Mouse (Mus musculus) ovary, postnatal 10 days (tissue): ENCODE measurements around the gene Tmem117.

Source experiments
- DNase-seq: peaks from one replicate; pipeline ENCODE4 v3.0.0; 2022; ENCODE audit warnings: low spot score

The Tmem117 gene

DNA sequence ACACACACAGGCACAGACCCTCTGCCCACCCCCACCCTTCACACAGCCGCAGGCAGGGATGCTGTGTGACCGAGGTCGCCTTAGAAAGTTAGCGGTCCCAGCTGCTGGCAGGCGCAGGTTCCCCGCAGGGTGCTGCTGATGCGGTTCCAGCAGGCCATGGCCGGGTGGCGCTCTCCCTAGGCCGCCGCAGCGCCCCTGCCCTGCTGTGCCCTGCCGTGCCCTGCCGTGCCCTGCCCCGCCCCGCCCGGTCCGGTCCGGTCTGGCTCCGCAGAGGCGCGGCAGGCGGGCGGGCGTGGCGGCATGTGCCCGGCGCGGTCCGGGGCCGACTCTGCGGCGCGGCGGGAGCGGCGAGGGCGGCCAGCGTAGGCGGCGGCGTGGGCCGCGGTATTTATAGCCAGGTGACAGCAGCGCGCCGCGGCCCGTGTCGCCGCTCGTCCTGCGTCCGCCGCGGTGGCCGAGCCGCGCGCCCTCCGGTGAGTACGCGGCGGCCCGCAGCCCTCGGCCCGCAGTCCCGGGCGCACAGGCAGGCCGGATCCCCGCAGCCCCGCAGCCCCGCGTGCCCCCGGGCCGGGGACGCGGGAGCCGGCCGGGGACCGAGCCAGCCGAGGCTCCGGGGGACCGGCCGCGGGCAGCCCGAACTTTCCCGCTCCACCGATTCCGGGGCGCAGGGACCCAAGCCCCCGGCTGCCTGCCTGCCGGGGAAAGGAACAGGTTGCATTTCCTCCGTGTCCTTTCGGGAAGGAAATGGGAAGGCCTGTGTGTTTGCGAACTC lies at the start of gene Tmem117:
Gene Tmem117, plus strand, starts transcription at position 403 of the 772 bp plus-strand sequence.
- DNase-seq: no peak

DNA sequence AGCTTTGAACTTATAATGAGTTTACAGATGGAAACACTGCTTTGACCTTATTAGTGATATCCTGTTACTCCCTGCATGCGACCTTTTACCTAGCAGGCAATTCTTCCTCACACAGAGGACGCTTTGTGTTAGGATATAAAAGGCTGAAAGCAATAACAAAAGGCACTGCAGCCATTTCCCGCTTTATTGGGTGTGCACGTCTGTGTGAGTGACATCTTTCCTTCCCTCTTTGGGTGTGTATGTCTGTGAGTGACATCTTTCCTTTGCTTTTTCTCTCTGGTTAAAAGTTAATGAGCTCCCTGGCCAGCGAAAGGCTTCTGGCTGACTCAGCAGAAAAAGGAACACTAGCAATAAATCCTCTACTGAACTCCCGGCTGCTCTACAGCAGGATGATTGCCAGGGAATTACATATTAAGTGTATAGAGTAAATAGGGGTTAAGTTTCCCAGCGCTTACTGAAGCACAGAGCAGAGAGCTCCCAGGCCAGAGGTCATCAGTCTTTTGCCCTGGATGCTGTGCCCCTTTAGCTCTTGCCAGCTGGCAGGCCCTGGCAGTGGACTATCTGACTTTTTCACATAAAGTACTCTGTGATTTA lies 46.9 kb upstream of the Tmem117 start:
- no peak for DNase-seq

DNA sequence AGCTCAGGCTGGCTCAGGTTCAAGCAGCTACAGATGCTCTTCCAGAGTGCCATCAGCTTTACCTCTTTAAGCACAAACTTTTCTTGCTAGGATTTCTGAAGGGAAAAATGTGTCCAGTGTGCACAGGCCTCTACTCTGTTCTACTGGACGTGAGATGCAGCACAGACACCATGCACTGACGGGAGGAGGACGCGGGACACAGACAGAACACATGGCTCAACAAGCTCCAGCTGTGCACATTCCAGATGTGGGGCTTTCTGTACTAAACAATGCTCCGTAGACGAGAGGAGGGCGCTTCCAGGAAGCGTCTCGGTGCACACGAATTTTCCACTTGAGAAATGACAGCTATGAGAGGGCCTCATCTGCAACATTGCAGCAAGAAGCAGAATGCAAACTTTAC lies 45.9 kb upstream of the Tmem117 start:
- no peak for DNase-seq

DNA sequence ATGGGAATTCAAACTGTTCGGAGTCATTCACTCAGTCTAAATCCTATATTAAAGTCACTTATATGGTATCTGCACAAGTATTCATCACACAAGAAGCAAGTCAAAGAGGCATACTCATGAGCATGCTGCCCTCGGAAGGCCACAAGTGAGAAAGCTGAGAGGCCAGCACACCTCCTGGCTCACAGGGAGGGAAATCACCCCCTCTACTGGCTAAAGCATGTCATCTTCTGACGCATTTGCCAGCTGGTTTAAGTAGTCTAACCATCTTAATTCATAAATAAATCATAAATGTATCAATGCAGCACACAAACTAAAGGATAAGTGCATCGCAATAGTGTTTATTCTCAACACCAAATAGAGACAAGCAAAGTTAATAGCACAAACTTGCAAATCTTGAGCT lies 44.3 kb upstream of the Tmem117 start:
- no peak for DNase-seq

DNA sequence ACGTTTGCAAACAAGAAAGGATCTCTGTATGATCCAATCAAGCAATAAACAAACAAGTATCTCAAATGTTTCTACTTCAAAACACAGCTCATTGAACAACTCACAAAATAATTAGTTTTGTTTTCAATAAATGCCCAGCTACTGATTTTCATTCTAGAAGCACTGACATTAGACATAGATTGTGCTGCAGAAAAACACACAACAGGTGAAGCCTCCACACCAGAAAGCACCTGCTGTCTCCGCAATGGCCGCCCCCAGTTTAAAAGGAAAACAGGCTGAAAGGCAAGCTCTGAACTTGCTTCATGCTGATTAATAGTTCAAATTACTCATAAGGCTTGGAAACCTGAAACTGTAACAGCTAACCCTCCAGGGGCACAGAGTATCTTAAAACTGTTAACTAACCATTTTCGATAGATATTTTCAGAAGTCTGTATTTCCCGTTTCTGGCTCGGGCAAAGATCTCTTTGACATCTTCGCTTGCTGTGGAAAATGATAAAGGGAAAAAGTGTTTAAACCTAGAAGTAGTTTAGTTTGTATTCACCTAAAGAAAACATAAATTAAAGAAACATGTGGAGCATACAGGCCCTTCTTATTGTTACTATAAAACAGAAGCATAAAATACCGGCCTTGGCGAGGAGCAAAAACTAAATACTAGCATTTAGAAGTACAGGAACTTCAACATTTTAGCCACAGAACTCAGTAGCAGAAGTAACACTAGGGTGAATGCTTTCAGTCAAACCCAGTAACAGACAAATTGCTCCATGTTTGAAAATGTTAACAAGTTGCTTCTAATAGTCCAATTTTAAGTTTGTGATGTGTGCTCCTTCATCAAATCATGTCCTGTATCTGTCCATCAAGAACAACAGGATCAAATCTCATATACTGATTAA lies 41.0 kb upstream of the Tmem117 start:
- no peak for DNase-seq

DNA sequence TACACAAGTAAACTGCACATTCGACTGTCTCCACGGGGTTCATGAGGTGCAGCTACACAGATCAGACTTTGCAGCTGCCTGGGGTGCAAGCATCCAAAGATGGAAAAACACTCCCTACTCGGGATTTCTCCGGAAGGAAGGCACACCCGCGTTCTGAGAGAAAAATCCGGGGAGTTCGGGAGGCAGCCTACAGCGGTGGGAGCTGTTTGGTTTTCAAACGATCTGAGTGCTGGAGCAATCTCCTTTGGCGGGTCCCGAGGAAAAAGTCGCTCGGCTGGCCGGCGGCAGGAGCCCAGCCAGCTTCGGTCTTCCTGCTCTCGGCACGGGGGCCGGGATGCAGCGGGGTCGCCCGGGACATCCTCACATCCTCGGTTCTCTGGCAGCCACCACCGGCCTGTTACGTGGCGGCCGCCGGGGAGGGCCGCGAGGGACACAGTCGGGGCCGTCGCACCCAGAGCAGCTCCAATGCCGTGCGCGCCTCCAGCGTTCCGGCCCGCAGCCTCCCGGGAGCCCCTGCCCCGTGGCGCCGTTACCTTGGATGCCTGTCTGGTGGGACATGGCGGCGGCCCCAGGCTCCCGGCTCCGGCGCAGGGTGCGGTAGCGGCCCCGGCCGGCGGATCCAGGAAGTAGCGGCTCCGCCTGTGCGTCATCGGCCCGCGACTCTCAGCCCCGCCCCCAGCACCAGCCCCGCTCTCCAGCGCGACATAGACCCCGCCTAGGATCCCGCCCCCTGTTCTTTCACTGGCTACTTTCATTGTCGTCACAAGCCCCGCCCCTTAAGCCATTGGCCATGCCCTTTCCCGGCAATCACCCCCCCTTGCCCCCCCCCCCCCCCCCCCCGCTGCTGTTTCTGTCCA lies 39.6 kb upstream of the Tmem117 start, which contains the start of gene Twf1:
Gene Twf1, minus strand, starts transcription at position 671 of the 857 bp plus-strand sequence.
- peak; percentile 88 for DNase-seq

DNA sequence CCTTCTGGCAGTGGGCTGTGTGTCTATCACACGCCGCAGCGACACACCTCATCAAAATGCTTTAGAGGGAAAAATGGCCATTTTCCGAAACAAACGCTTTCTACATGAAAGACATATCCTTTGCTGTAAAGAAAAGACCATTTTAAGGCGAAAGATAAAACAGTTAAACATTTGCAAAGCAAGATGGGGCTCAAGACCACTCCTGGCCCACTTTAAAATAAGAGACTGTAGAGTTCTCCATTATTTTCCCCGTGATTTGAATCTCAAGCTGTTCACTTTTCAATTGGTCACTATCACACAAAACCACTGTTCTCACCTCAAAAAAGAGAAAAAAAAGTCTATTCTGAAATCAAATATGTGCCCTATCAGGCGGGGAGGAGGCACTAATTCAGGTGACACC lies 38.9 kb upstream of the Tmem117 start:
- DNase-seq: no peak

DNA sequence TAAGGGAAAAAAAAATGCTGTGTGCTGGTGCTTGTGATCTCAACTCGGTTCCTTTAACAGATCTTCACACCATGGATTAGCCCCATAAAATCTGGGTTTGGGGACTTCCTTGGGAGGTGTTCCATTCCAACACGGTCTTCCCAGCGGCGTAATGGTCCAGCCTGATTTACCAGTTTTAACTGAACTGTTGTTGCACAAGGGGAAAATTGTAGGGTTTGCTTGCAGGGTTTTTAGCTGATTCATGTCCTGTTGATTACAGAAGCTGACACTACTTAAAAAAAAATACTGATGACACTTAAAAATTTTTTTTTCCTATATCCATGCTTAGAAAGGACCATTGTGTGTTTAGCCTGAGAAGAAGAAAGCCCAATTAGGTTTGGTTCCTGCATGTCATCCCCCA lies 37.7 kb upstream of the Tmem117 start:
- no peak for DNase-seq

DNA sequence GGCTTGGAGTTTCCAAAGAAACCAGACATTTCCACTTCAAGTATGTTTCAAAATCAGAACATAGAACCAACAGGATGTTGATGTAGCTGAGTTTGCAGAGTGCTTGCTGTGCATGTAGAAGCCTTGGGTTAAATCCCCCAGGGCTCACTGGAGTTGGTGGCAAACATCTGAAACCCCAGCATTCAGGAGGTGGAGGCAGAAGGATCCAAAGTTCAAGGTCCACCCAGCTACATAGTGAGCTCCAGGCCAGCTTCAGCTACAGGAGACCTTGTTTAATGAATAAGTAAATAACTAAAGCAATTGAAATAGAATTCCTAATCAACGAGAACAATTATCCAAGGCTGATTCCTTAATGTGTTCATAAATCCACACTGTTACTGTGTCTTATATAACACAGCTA lies 35.4 kb upstream of the Tmem117 start:
- no peak for DNase-seq

DNA sequence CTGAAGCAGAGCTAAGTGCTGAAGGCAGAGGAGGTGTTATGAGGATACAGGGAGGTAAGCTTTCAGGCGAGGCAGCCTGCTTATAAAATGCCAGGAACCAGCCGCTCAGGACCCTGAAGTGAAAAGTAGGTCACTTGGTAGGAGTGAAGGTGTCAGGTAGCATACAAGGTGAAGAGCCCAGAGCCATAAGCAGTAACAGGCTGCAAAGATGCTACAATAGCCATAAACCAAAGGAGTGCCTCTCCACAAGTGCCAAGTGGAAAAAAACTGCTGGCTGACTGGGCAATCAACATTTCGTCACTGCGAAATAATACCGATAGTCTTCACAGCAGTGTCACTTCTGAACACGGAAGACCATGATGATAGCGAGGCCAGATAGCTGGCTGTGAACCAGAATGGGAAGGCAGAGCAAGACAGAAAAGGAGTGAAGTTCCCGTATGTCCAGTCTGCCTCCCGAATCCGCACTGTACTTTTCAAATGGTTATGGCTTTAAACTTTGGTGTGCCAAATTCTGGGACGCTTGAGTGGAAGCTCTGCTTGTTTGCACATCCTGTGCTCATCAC lies 28.8 kb upstream of the Tmem117 start:
- DNase-seq: no peak

DNA sequence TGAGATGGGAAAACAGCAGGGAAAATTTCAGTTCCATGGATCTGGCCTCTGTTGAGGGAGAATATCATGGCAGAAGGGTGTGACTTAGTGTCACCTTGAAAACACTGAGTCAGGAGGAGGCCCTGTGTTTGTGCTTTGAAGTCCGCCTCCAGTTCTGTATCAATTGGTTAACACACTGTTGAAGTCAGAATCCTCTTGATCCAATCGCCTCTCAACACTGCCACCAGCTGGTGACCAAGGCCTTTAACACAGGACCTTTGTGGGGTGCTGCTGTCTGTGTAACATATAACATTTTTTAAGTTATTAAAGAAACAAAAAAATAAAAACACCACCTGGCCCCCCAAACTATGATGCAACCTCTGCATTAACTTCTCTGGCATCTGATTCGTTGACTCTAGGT lies 27.7 kb upstream of the Tmem117 start:
- DNase-seq: no peak

DNA sequence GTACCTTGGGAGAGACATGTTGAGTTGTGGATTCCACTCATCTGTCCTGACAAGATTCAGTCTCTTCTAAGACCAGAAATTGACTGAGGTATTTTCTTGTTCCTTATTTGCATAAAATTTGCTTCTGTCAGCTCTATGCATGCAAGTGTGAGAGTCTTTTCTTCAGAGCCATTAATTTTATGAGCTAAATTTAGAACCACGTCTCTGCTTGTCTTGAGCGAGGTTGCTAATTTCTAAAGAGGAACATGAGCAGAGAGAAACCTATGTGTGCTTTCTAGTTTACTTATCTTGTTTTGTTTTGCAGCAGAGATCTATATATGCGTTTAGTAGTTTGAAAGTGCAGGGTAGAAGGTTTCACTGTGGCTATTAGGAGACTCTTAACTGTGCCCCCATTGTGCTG lies 26.6 kb upstream of the Tmem117 start:
- no peak for DNase-seq

DNA sequence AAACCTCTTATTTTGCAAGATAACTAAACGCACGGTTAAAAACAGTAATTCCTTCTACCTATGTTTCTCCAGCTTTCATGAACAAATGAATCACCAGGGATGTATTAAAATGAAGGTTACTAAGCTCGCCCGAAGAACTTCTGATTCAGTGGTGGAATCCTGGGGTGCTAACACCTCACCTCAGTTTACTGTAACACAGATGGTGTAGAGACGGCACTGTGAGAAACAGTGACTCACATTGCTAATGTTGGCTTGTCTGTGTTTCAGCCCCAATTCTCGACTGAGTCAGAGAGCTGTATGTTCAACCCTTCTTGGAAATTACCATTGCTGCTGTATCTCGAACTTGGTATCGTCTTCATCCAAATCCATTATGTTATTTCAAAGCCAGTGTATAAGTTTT lies 21.3 kb upstream of the Tmem117 start:
- no peak for DNase-seq

DNA sequence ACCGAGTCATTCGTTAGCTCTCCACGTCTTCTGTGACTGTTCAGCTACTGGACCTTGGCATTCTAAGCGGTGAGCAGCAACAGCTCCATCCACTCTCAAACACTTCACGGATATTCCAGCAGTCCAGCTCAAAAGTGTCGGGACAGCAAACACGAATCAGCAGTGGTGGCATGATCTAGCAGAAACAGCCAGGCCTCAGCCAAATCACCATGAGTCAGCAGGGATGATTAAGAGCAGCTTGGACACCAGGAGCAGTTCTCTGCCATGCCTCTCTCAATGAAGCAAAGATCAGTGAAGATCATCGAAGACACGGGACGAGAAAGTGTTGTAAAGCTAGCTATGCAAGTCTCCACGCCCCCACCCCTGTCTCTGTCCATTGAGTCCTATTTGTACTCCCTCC lies 13.0 kb upstream of the Tmem117 start:
- DNase-seq: no peak

DNA sequence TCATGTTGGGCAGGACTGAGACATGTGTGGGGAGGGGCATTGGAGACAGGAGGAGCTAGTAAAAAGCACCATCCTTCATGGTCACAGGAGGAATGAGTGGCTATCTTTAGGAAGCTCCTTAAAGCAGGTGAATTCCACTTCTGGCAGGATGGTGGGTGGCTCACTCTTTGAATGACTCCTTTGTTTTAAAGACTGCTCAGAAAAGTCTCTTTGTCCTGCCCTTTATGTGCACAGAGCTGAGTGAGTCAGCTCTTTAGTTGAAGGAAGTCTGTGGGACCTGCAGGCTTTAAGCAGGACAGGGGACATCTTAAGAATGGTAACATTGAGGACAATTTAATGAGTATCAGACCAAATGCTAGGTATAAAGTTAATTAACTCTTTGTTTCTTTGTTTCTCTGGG lies 8.1 kb upstream of the Tmem117 start:
- no peak for DNase-seq

DNA sequence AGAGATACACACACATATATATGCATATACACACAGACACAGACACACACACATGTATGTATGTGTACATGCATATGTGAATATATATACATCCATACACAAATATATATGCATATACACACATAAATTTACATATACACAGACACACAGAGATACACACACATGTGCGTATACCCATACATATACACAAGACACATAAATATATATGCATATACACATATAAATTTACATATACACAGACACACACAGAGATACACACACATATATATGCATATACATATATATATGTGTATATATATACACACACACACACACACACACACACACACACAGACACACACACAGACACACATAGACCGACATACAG lies 586 bp upstream of the Tmem117 start:
- no peak for DNase-seq

DNA sequence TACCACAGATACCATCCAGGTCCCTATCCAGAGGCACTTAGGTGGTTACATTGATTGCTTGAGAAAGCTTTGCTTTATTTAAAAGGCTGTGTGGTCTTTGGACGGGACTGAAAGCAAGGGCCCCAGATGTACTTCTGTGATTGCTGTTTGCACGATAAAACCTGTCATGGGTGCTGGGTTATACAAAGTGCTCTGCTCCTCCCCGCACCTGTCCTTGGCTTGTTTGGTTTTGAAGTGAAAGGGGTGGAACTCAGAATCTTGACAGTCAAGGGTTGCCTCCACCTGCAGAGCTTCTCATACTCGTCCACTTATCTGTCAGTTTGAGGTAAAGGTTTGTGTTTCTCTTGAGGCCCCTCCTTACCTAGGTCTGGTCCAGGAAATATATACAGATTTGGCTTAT lies 1.5 kb downstream of the Tmem117 start:
- DNase-seq: no peak

DNA sequence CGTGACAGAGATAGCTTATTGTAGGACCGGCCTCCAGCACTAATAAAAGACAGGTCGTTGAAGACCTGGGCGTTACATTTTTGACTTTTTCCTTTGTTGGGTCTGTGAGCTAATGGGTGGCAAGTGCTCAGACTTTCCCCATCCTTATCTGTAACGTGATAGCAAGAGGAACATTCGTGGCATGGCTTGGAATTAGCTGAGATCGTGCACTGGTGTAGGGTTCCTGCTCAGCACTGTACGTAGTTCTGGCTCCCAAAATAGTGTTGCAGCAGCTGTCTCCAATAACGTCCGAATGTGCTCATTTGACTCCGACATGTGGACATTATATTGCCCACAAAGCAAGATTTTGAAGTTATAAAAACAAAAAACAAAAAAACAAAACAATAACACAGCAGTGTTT lies 5.5 kb downstream of the Tmem117 start:
- DNase-seq: no peak

DNA sequence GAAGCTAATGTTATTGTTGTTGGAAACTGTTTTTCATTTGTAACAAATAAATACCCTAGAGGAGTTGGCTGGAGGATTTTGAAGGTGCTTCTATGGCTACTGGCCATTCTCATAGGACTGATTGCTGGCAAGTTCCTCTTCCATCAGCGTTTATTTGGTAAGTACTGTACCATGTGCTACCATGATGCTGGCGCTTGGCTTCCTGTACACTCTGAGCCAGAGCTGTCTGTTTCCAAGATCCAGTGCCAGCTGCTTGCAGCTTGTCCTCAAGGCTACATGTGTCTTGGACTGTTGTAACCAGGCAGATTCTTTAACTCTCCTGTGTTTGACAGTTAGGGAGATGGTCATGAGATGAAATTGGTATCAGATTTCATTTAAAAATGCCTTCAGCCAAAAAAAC lies 9.2 kb downstream of the Tmem117 start:
- no peak for DNase-seq

DNA sequence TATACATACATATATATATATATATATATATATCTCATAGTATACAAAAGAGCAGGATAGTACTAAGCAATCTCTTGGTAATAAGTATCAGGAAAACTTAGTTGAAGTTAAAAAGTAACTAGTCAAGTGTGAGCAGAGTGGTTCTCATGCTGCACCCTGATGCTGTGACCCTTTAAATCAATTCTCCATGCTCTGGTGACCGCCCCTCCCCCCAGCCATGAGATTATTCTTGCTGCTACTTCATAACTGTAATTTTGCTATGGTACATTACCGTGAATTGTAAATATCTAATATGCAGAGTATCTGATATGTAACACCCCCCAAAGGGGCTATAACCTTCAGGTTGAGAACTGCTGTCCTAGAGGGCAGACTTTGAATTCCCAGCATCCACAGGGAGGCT lies 10.1 kb downstream of the Tmem117 start:
- no peak for DNase-seq

DNA sequence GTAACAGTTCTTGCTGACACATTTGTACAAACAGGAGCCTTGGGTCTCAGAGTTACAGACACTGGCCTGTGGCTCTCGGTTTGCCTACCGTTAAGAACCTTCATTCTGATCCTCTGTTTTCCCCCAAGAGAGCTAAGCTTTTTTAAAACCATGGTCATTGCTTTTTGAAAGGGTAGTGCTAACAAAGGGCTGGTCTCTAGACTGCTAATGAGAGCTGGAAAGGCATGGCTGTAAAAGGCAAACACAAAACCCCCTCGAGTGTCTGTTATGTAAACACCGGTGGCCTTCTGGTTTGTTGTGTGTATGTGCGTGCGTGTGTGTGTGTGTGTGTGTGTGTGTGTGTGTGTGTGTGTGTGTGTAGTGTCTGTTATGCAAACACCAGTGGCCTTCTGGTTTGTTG lies 17.0 kb downstream of the Tmem117 start:
- DNase-seq: no peak

DNA sequence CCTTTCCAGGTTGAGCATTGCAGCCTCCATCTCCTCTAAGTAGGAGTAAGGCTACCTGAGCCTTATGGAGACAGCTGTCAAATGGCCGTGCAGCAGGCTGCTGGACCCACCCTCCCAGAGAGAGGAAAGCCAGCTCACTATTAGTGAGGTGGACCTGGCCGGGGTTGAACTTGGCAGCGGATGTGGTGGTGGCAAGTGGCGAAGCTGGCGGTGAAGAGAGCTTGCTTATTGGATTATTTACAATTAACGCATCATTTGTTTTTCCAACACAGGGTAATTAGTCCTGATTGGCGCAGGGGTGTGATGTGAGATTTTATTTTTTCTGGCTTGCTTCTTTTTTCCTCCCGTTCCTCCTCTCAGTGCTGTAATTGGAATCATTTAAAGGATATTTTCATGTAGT lies 19.4 kb downstream of the Tmem117 start:
- no peak for DNase-seq
